Mouse (Mus musculus) G1E (cell line): ENCODE measurements around the gene Aknad1.

Experiments
- CTCF ChIP-seq: IDR thresholded peaks from 2 replicates; pipeline ENCODE4 v1.5.1; 2012; ENCODE audit warnings: low read depth, low read length, inconsistent platforms, mixed read lengths
- GATA1 ChIP-seq: IDR thresholded peaks from 2 replicates; pipeline ENCODE4 v1.6.1; 2012; ENCODE audit warnings: borderline replicate concordance, low read length, inconsistent platforms, mixed read lengths
- POLR2AphosphoS5 ChIP-seq: IDR thresholded peaks from 2 replicates; pipeline ENCODE4 v1.6.1; 2012; ENCODE audit warnings: low read depth, low read length, inconsistent platforms; ENCODE audit not compliant: insufficient replicate concordance
- TAL1 ChIP-seq: conservative IDR thresholded peaks from 2 replicates; pipeline ENCODE4 v1.6.1; 2012; ENCODE audit warnings: low read depth, low read length, inconsistent platforms, mixed read lengths

DNA sequence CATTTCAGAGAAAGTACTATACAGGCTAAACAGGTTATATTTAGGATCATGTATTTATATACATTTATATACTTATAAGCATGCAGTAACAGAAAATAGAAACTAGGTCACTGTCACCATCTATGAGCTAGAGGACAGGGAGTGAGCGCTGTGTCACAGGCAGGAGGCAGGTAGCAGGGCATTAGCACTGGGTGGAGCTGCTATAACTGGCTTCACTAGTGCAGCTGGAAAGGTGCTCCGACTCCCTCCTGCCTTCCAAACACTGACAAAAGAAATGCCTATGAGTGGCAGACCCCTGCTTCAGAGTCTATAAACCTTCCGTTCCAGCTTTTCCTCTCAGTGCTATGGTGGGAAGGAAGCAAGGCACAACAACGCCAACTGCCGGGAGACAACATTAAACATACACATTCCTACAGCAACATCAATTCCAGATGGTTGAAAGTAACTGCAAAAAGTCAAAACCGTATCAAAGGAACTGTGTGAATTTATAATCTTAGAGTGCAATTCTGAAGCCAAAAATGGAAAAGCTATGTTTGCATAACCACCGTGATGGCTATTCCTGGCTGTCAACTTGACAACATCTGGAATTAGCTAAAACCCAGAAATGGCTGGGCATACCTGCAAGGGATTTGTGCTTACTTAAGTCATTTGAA is 51.7 kb downstream of the Aknad1 start:
- TF ChIP-seq CTCF (no peak), POLR2AphosphoS5 (no peak), GATA1 (no peak), TAL1 (no peak)
